Mouse (Mus musculus): ENCODE measurements around the gene Olfr177. TPM values are rescaled to one million over a fixed set of nuclear protein-coding genes. Genes with fewer than 3 reads are reported as not detected.

The Olfr177 gene
- total RNA-seq (2021), result not detected
- long read RNA-seq, experiment 1, result 0 reads
- long read RNA-seq, experiment 2, result 0 reads

GRCm38 (mm10) chr16:58874668-58875067 lies at the start of gene Olfr177:
Olfr177 (minus strand) TSS chr16:58874768.
- DNase-seq (ENCODE audit: extremely low spot score in 1 of 2, low spot score in 2 of 2), result no peak
- no peak for TF ChIP-seq CTCF (IDR thresholded peaks at IDR 0.05)
- Histone ChIP-seq H3K4me3 (no peak within 1 kb of the TSS), H3K27ac (no peak within 1 kb of the TSS)
- intact Hi-C loops (cut with DNase I), result no loop called here

DNA sequence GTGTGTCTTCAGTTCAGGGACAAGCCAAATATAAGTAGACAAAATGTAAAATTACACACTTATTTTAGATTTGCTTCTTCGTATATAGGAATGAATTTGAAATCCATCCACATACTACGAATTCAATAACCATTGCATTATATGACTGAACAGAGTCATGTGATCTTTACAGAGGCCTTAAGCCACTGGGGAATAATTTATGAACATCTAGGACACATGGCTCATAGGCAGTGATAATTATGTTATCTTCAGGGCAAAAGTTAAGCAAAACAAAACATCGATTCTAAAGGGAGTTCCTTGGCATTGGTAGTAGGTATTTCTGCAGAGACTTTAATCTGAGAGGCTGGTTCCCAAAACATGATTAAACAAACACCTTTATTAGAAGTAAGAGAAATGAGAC lies 17.4 kb upstream of the Olfr177 start, which contains the start of gene Olfr178:
TSS of gene Olfr178 (minus strand) at position 101 of the 400 bp plus-strand sequence.
- TF ChIP-seq CTCF (IDR thresholded peaks at IDR 0.05), result no peak
- H3K27ac ChIP-seq, result no peak within 1 kb of the TSS
- intact Hi-C loops (cut with DNase I), result no loop called here
- DNase-seq (ENCODE audit: extremely low spot score in 1 of 2, low spot score in 2 of 2), result no peak
- no peak within 1 kb of the TSS for H3K4me3 ChIP-seq

GRCm38 (mm10) chr16:58884416-58884815 lies 9.8 kb upstream of the Olfr177 start:
- no peak overlapping the region for H3K27ac ChIP-seq
- DNase-seq (ENCODE audit: extremely low spot score in 1 of 2, low spot score in 2 of 2), result no peak
- intact Hi-C loops (cut with DNase I), result no loop called here
- H3K4me3 ChIP-seq, result no peak overlapping the region
- TF ChIP-seq CTCF (IDR thresholded peaks at IDR 0.05), result no peak

DNA sequence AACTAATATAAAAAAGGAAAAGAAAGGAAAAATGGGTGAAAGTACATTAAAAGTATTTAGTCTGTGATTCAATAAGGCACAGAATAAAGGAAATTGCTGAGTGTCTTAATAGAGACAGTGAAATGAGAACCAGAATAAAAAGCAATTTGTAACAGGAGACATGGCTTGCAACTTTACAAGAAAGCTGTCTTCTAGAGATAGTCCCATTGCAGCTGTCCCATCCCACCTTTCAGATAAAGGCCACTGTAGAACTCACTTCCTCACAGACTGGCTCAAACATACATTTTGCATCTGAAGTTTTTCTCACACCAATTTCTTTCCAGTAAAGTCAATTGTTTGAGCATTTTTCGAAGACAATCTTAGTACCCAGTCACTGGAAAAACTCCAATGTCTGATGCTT lies 13.1 kb downstream of the Olfr177 start:
- intact Hi-C loops (cut with DNase I), result no loop called here
- no peak for DNase-seq (ENCODE audit: extremely low spot score in 1 of 2, low spot score in 2 of 2)
- TF ChIP-seq CTCF (IDR thresholded peaks at IDR 0.05), result no peak
- Histone ChIP-seq H3K27ac (no peak overlapping the region), H3K4me3 (no peak overlapping the region)

DNA sequence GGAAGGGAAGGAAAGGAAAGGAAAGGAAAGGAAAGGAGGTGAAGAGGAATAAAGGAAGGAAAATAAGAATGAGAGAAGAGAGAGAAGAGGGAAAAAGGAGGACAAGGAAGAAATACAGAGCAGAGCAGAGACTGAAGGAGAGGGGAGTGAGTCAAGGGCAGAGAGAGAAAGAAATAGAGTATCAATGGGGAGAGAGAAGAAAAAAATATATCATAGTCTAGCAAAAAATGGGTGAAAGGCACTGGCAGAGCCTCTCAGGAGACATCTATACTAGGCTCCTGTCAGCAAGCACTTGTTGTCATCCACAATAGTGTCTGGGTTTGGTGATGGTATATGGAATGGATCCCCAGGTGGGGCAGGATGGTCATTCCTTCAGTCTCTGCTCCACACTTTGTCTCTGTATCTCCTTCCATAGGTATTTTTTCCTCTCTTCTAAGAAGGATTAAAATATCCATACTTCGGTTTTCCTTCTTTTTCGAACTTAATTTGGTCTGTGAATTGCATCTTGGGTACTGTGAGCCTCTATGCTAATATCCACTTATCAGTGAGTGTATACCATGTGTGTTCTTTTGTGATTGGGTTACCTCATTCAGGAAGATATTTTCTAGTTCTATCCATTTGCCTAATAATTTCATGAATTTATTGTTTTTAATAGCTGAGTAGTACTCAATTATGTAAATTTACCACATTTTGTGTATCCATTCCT lies 14.4 kb downstream of the Olfr177 start:
- DNase-seq (ENCODE audit: extremely low spot score in 1 of 2, low spot score in 2 of 2), result no peak
- intact Hi-C loops (cut with DNase I), result no loop called here
- TF ChIP-seq CTCF (IDR thresholded peaks at IDR 0.05), result no peak
- Histone ChIP-seq H3K27ac (no peak overlapping the region), H3K4me3 (no peak overlapping the region)

- intact Hi-C loops (cut with DNase I), result no loop called here
- DNase-seq (ENCODE audit: extremely low spot score in 1 of 2, low spot score in 2 of 2), result no peak
- no peak for TF ChIP-seq CTCF (IDR thresholded peaks at IDR 0.05)
- H3K4me3 ChIP-seq, result no peak within 1 kb of the TSS
- H3K27ac ChIP-seq, result no peak within 1 kb of the TSS
Measured at GRCm38 (mm10) chr16:58826732-58827319, 47.7 kb downstream of the Olfr177 start, which contains the start of gene Olfr175-ps1. Olfr175-ps1 (minus strand) TSS chr16:58826782.

Other genes starting within 250 kb of the Olfr177 start
- not detected for gene E330017A01Rik, start 236.0 kb downstream of the Olfr177 start, total RNA-seq (2021)
- 10 to 100 TPM; 35.5 to 37.5 TPM for gene Cpox, start 204.5 kb downstream of the Olfr177 start, total RNA-seq (2021)
- gene Gpr15, start 155.7 kb downstream of the Olfr177 start, total RNA-seq (2021), result not detected
- 10 to 100 TPM; 95.5 to 97.5 TPM for gene Cldnd1, start 146.9 kb downstream of the Olfr177 start, total RNA-seq (2021)
- not detected for gene Olfr172, start 111.6 kb downstream of the Olfr177 start, total RNA-seq (2021)
- not detected for gene Olfr173, start 74.5 kb downstream of the Olfr177 start, total RNA-seq (2021)
- not detected for gene Olfr175-ps1, start 48.0 kb downstream of the Olfr177 start, total RNA-seq (2021)
- not detected for gene Olfr178, start 17.3 kb upstream of the Olfr177 start, total RNA-seq (2021)
- gene Olfr181, start 54.0 kb upstream of the Olfr177 start, total RNA-seq (2021), result not detected
- not detected for gene Olfr180, start 54.6 kb upstream of the Olfr177 start, total RNA-seq (2021)
- gene Olfr183, start 120.6 kb upstream of the Olfr177 start, total RNA-seq (2021), result not detected
- not detected for gene Olfr186, start 155.5 kb upstream of the Olfr177 start, total RNA-seq (2021)
- gene Olfr187, start 165.0 kb upstream of the Olfr177 start, total RNA-seq (2021), result not detected
- not detected for gene Olfr190, start 203.2 kb upstream of the Olfr177 start, total RNA-seq (2021)
- not detected for gene Olfr191, start 215.1 kb upstream of the Olfr177 start, total RNA-seq (2021)
- gene Olfr193, start 237.1 kb upstream of the Olfr177 start, total RNA-seq (2021), result not detected
- not detected for gene Olfr194, start 246.3 kb upstream of the Olfr177 start, total RNA-seq (2021)

Measured in left cerebral cortex, adult 2 months (tissue).